In genomic region chr4:128895841-128896240, GRCm38 (mm10) we compare ENCODE assay signal across 17 mouse cellular contexts.
"Had no signal": no experiment of that assay in that cellular context is flagged by ENCODE, and none has a peak within 500 bp of the region (broad histone marks: within the 10 kb centered on the region; RNA-seq: fewer than 3 reads in every experiment).

No protein-coding gene starts in this region.

- H3K4me3 ChIP-seq: lung, embryonic 15.5 days; megakaryocyte, embryonic 14.5 days; midbrain, embryonic 13.5 days; neural tube, embryonic 12.5 days; stomach, embryonic 15.5 days had no signal

- H3K36me3 ChIP-seq: lung, embryonic 15.5 days; stomach, embryonic 15.5 days had no signal

- H3K9me3 ChIP-seq: lung, embryonic 15.5 days; megakaryocyte, embryonic 14.5 days; midbrain, embryonic 13.5 days; neural tube, embryonic 12.5 days; stomach, embryonic 15.5 days had no signal

- H3K9ac ChIP-seq: lung, embryonic 15.5 days; midbrain, embryonic 13.5 days; neural tube, embryonic 12.5 days; stomach, embryonic 15.5 days had no signal

- H3K27ac ChIP-seq: lung, embryonic 15.5 days; macrophage; midbrain, embryonic 13.5 days; neural tube, embryonic 12.5 days; stomach, embryonic 15.5 days; stomach, postnatal 0 days had no signal

- H3K4me2 ChIP-seq: lung, embryonic 15.5 days; midbrain, embryonic 11.5 days; midbrain, embryonic 13.5 days; neural tube, embryonic 12.5 days; stomach, embryonic 15.5 days had no signal

- ATAC-seq: lung, postnatal 0 days; midbrain, embryonic 13.5 days; midbrain, embryonic 16.5 days had no signal

- DNase-seq: lung, adult 2 months; lung, postnatal 14 days; lung, postnatal 36 days; right cerebral cortex, postnatal 14 days; thymus, adult 2 months; thymus, postnatal 25 days; thymus, postnatal 4 days had no signal

- H3K27me3 ChIP-seq: lung, embryonic 15.5 days; midbrain, embryonic 13.5 days; stomach, embryonic 15.5 days had no signal
